Mouse (Mus musculus): ENCODE measurements around the gene Kpnb1.
"Not testable (repeated sequence)": the region's sequence is repeated elsewhere in the genome, so short reads cannot be mapped to it uniquely, and the experiment has no call there.

Gene Kpnb1

GRCm38 (mm10) chr11:97187764-97188642 is at the start of gene Kpnb1:
TSS of gene Kpnb1 (minus strand) at chr11:97187881.
- peak; percentile 99 for DNase-seq (ENCODE audit: low read depth, low spot score)

GRCm38 (mm10) chr11:97232436-97232835 is 44.8 kb upstream of the Kpnb1 start:
- DNase-seq (ENCODE audit: low read depth, low spot score) = no peak

- no peak for DNase-seq (ENCODE audit: low read depth, low spot score)
These were observed 41.7 kb upstream of the Kpnb1 start for GRCm38 (mm10) chr11:97229396-97229795.

- DNase-seq (ENCODE audit: low read depth, low spot score) = no peak
These were observed 41.3 kb upstream of the Kpnb1 start for GRCm38 (mm10) chr11:97228985-97229384.

- no peak for DNase-seq (ENCODE audit: low read depth, low spot score)
These were observed 38.5 kb upstream of the Kpnb1 start for GRCm38 (mm10) chr11:97226131-97226530.

GRCm38 (mm10) chr11:97223485-97223884 is 35.8 kb upstream of the Kpnb1 start:
- DNase-seq (ENCODE audit: low read depth, low spot score) = no peak

- DNase-seq (ENCODE audit: low read depth, low spot score) = no peak
These were observed 33.9 kb upstream of the Kpnb1 start for GRCm38 (mm10) chr11:97221611-97222010.

- DNase-seq (ENCODE audit: low read depth, low spot score) = no peak
These were observed 32.5 kb upstream of the Kpnb1 start for GRCm38 (mm10) chr11:97220211-97220610.

- no peak for DNase-seq (ENCODE audit: low read depth, low spot score)
These were observed 26.7 kb upstream of the Kpnb1 start for GRCm38 (mm10) chr11:97214411-97214810.

- DNase-seq (ENCODE audit: low read depth, low spot score) = no peak
These were observed 23.2 kb upstream of the Kpnb1 start for GRCm38 (mm10) chr11:97210728-97211400.

- no peak for DNase-seq (ENCODE audit: low read depth, low spot score)
These were observed 19.3 kb upstream of the Kpnb1 start for GRCm38 (mm10) chr11:97207011-97207422.

- DNase-seq (ENCODE audit: low read depth, low spot score) = no peak
These were observed 11.8 kb upstream of the Kpnb1 start for GRCm38 (mm10) chr11:97199519-97199918.

- peak; percentile 63 for DNase-seq (ENCODE audit: low read depth, low spot score)
These were observed 10.9 kb upstream of the Kpnb1 start for GRCm38 (mm10) chr11:97198601-97199000.

GRCm38 (mm10) chr11:97197021-97197420 is 9.3 kb upstream of the Kpnb1 start:
- DNase-seq (ENCODE audit: low read depth, low spot score) = no peak

- no peak for DNase-seq (ENCODE audit: low read depth, low spot score)
These were observed 8.9 kb upstream of the Kpnb1 start for GRCm38 (mm10) chr11:97196541-97196940.

- no peak for DNase-seq (ENCODE audit: low read depth, low spot score)
These were observed 4.9 kb upstream of the Kpnb1 start for GRCm38 (mm10) chr11:97192621-97192951.

- no peak for DNase-seq (ENCODE audit: low read depth, low spot score)
These were observed 4.4 kb upstream of the Kpnb1 start for GRCm38 (mm10) chr11:97191915-97192620.

- no peak for DNase-seq (ENCODE audit: low read depth, low spot score)
These were observed 3.3 kb upstream of the Kpnb1 start for GRCm38 (mm10) chr11:97190992-97191391.

GRCm38 (mm10) chr11:97189645-97190044 is 2.0 kb upstream of the Kpnb1 start:
- not testable (repeated sequence) for DNase-seq (ENCODE audit: low read depth, low spot score)

- no peak for DNase-seq (ENCODE audit: low read depth, low spot score)
These were observed 1.6 kb upstream of the Kpnb1 start for GRCm38 (mm10) chr11:97189231-97189630.

GRCm38 (mm10) chr11:97188643-97188955 is 918 bp upstream of the Kpnb1 start:
- DNase-seq (ENCODE audit: low read depth, low spot score) = no peak

GRCm38 (mm10) chr11:97186947-97187763 is 526 bp downstream of the Kpnb1 start:
- DNase-seq (ENCODE audit: low read depth, low spot score) = peak; percentile 94
